Mouse (Mus musculus) lung, postnatal 0 days (tissue): ENCODE measurements at regions not wholly inside any gene's neighbourhood (a gene's known extent, or its start where the extent isn't known, plus 50 kb on each side); places are given as distances from the start of the nearest gene placed in this dataset.
"Not testable (repeated sequence)": the region's sequence is repeated elsewhere in the genome, so short reads cannot be mapped to it uniquely, and the experiment has no call there.

Source experiments
- ATAC-seq: fragments of 200-750 bp; cut with Nextera tagmentation; 2 replicates; pipeline ENCODE4 v1.8.0; 2017; ENCODE audit warnings: moderate library complexity
- DNase-seq: peaks from one replicate; pipeline ENCODE4 v3.0.0-alpha.2; 2016; ENCODE audit warnings: low spot score
- H3K27ac ChIP-seq: fragments of 300-500 bp; sonication (generic); 2 replicates; pipeline ENCODE4 v1.5.1; 2014; ENCODE audit warnings: antibody characterized with exemption, mild to moderate bottlenecking, low read length, mixed read lengths
- H3K27me3 ChIP-seq: fragments of 300-500 bp; sonication (generic); replicated peaks from 2 replicates; pipeline ENCODE4 v1.6.1; 2014; ENCODE audit warnings: low read length, mixed read lengths; ENCODE audit not compliant: insufficient read depth
- H3K36me3 ChIP-seq: fragments of 300-500 bp; sonication (generic); 2 replicates; pipeline ENCODE4 v1.6.1; 2014; ENCODE audit warnings: low read length, mixed read lengths; ENCODE audit not compliant: insufficient read depth
- H3K4me1 ChIP-seq: fragments of 300-500 bp; sonication (generic); 2 replicates; pipeline ENCODE4 v1.6.1; 2014; ENCODE audit warnings: antibody characterized with exemption, low read depth, low read length, mixed read lengths; ENCODE audit not compliant: insufficient read depth
- H3K4me2 ChIP-seq: fragments of 300-500 bp; sonication (generic); replicated peaks from 2 replicates; pipeline ENCODE4 v1.6.1; 2014; ENCODE audit warnings: low read depth, mild to moderate bottlenecking, low read length, moderate library complexity, mixed read lengths
- H3K4me3 ChIP-seq: fragments of 300-500 bp; sonication (generic); 2 replicates; pipeline ENCODE4 v1.5.1; 2014; ENCODE audit warnings: low read depth, low read length
- H3K9ac ChIP-seq: fragments of 300-500 bp; sonication (generic); replicated peaks from 2 replicates; pipeline ENCODE4 v1.6.1; 2014; ENCODE audit warnings: low read depth, mild to moderate bottlenecking
- H3K9me3 ChIP-seq: fragments of 300-500 bp; sonication (generic); 2 replicates; pipeline ENCODE4 v1.6.1; 2016; ENCODE audit warnings: low read length, mixed read lengths
- CTCF ChIP-seq: IDR thresholded peaks from 2 replicates; pipeline ENCODE4 v1.5.1; 2016; ENCODE audit warnings: antibody characterized with exemption, mild to moderate bottlenecking
- EP300 ChIP-seq: IDR thresholded peaks from 2 replicates; pipeline ENCODE4 v1.6.1; 2016; ENCODE audit warnings: antibody characterized with exemption, mild to moderate bottlenecking, control low read depth
- WGBS: fragments of 180-500 bp; shearing (Covaris S2); extraction: QIAGEN DNeasy Blood & Tissue Kit; methylation state at CpG from one replicate; pipeline ENCODE4 v1.1.7; 2014; 5-methylcytosine and 5-hydroxymethylcytosine counted together

GRCm38 (mm10) chr6:60657117-60657911, 172.3 kb downstream of the Snca start:
- no peak overlapping the region for H3K4me3 ChIP-seq
- DNase-seq (peak; percentile 58), ATAC-seq (peak; percentile 69)
- no peak overlapping the region for H3K4me2 ChIP-seq
- H3K36me3 ChIP-seq, result no peaks in the 10 kb centered on the region
- no peaks in the 10 kb centered on the region for H3K27me3 ChIP-seq
- no peak overlapping the region for H3K27ac ChIP-seq
- TF ChIP-seq EP300 (peak; percentile 93), CTCF (no peak)
- H3K4me1 ChIP-seq, result no peaks in the 10 kb centered on the region
- H3K9me3 ChIP-seq, result no peaks in the 10 kb centered on the region
- 17% methylated on average over 2 of the region's 2 CpGs for WGBS
- H3K9ac ChIP-seq, result no peak overlapping the region

- not testable (repeated sequence) for ATAC-seq, DNase-seq, H3K4me1 ChIP-seq, H3K4me3 ChIP-seq, H3K9ac ChIP-seq, H3K36me3 ChIP-seq, H3K27me3 ChIP-seq, H3K27ac ChIP-seq, H3K9me3 ChIP-seq, H3K4me2 ChIP-seq
- WGBS, result 52% methylated on average over 2 of the region's 2 CpGs
These were observed 182.6 kb downstream of the Snca start for GRCm38 (mm10) chr6:60646983-60647617.

GRCm38 (mm10) chr6:60642251-60642650, 187.4 kb downstream of the Snca start:
- WGBS, result 50% methylated on average over 2 of the region's 2 CpGs

GRCm38 (mm10) chr6:60616313-60616712, 213.3 kb downstream of the Snca start:
- H3K4me3 ChIP-seq, result no peak overlapping the region
- H3K9ac ChIP-seq, result no peak overlapping the region
- H3K4me2 ChIP-seq, result no peak overlapping the region
- no peak for DNase-seq
- no peaks in the 10 kb centered on the region for H3K9me3 ChIP-seq
- no peak for TF ChIP-seq EP300
- TF ChIP-seq CTCF, result no peak
- no peaks in the 10 kb centered on the region for H3K27me3 ChIP-seq
- no peaks in the 10 kb centered on the region for H3K4me1 ChIP-seq
- H3K27ac ChIP-seq, result no peak overlapping the region
- no peaks in the 10 kb centered on the region for H3K36me3 ChIP-seq
- ATAC-seq, result no peak

More at GRCm38 (mm10) chr6:60642251-60642650, 187.4 kb downstream of the Snca start:
- Histone ChIP-seq H3K9me3 (no peaks in the 10 kb centered on the region), H3K4me1 (no peaks in the 10 kb centered on the region), H3K36me3 (no peaks in the 10 kb centered on the region), H3K27ac (no peak overlapping the region), H3K9ac (no peak overlapping the region), H3K4me2 (no peak overlapping the region), H3K4me3 (no peak overlapping the region), H3K27me3 (no peaks in the 10 kb centered on the region)
- ATAC-seq, result no peak
- TF ChIP-seq CTCF (no peak), EP300 (no peak)
- no peak for DNase-seq

- Histone ChIP-seq H3K4me2 (no peak overlapping the region), H3K27me3 (no peaks in the 10 kb centered on the region), H3K9me3 (no peaks in the 10 kb centered on the region), H3K4me3 (no peak overlapping the region), H3K36me3 (no peaks in the 10 kb centered on the region), H3K27ac (no peak overlapping the region), H3K9ac (no peak overlapping the region), H3K4me1 (no peaks in the 10 kb centered on the region)
- DNase-seq (no peak), ATAC-seq (no peak)
- no peak for TF ChIP-seq CTCF
These were observed 229.5 kb downstream of the Snca start for GRCm38 (mm10) chr6:60600201-60600600.

GRCm38 (mm10) chr6:60564261-60564660, 265.4 kb downstream of the Snca start:
- H3K27me3 ChIP-seq, result no peaks in the 10 kb centered on the region
- no peaks in the 10 kb centered on the region for H3K4me1 ChIP-seq
- H3K36me3 ChIP-seq, result no peaks in the 10 kb centered on the region
- no peaks in the 10 kb centered on the region for H3K9me3 ChIP-seq
- no peak overlapping the region for H3K4me2 ChIP-seq
- DNase-seq, result no peak
- H3K4me3 ChIP-seq, result no peak overlapping the region
- H3K9ac ChIP-seq, result no peak overlapping the region
- ATAC-seq, result no peak
- no peak overlapping the region for H3K27ac ChIP-seq
- WGBS, result 56% methylated on average over 1 of the region's 1 CpGs
- TF ChIP-seq EP300, result no peak
- peak; percentile 26; the same call in 1 of the 2 replicates for TF ChIP-seq CTCF
